Mouse (Mus musculus): ENCODE data around the gene Ube2m. TPM values are rescaled to one million over a fixed set of nuclear protein-coding genes. Genes with fewer than 3 reads are reported as not detected.
"Not testable (repeated sequence)": the region's sequence is repeated elsewhere in the genome, so short reads cannot be mapped to it uniquely, and the experiment has no call there.

Gene Ube2m
- polyA plus RNA-seq (2014; fragmentation: Nextera tagmentation; extraction: Ambion mirVana) = 156 and 199 TPM in 2 replicates

DNA sequence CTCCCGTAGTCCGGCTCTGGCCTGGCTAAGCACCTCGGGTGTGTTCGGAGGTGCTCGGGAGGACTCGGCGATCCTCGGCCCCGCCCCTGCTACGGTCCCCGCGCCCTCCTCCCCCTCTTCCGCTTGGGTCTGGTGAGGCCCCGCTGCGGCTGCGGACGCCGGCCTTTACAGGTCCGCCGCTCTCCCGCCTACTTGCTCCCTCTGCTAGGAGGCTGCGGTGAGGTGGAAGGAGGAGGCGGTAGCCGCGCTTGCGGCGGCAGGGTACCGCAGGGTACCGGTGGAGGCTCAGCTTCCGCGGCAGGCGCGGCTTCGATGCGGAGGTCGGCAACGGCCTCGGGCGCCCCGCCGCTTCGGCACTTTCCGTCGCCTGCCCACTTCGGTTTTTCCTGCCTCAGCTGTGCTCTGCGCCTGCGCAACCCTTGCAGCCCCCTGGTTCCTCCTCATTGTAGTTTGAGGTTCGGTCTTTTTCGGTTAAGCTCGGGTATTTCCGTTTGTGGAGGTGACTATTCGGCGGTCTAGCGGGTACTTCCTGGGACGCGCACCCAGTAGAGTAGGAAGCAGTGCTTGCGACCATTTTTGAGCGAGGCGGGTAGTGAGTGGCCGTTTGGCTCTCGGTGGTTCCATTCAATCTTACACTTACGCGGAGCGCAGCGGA lies at the start of gene Ube2m:
Gene Ube2m (minus strand): TSS at position 375 of the 655 bp plus-strand sequence.
- peaks cover 1% of the 10 kb centered on the region; the same call in 1 of the 2 replicates for H3K9me3 ChIP-seq (ENCODE audit: control insufficient read depth, low read length)
- peaks cover 21% of the 10 kb centered on the region for H3K36me3 ChIP-seq (ENCODE audit: control insufficient read depth, insufficient read depth, low read length)
- peak within 1 kb of the TSS; percentile 95 for H3K9ac ChIP-seq (ENCODE audit: low read depth, low read length)
- under 1% methylated on average over 53 of the region's 65 CpGs for WGBS
- ATAC-seq (ENCODE audit: low FRiP score, low TSS enrichment) = peak; percentile 93
- peaks cover 9% of the 10 kb centered on the region for H3K27me3 ChIP-seq (ENCODE audit: control insufficient read depth, insufficient read depth, low read length)
- H3K4me2 ChIP-seq (replicated peaks; ENCODE audit: low read depth, low read length) = peak within 1 kb of the TSS; percentile 85
- H3K27ac ChIP-seq (ENCODE audit: low read depth, low read length) = peak within 1 kb of the TSS; percentile 99
- peaks cover 17% of the 10 kb centered on the region for H3K4me1 ChIP-seq (ENCODE audit: control insufficient read depth, insufficient read depth, low read length)
- peak within 1 kb of the TSS; percentile 82 for H3K4me3 ChIP-seq (ENCODE audit: low read length)

DNA sequence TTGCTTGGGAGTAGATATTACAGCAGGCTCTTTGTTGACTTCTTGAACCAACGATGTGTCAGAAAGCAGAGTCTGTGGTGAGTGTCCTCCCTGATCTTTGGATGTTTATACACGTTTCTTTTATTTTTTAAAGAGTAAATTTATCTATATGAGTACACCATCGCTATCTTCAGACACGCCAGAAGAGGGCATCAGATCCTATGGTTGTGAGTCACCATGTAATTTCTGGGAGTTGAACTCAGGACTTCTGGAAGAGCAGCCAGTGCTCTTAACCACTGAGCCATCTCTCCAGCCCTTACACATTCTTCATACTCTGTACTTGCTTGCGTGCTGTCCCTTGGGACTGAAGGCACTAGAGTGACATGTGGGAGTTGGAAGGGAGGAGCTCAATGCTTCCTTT lies 34.2 kb upstream of the Ube2m start:
- ATAC-seq (ENCODE audit: low FRiP score, low TSS enrichment) = no peak
- 62% methylated on average over 5 of the region's 5 CpGs for WGBS
- Histone ChIP-seq H3K9ac (ENCODE audit: low read depth, low read length) (no peak overlapping the region), H3K4me2 (replicated peaks; ENCODE audit: low read depth, low read length) (no peak overlapping the region), H3K4me1 (ENCODE audit: control insufficient read depth, insufficient read depth, low read length) (no peaks in the 10 kb centered on the region), H3K36me3 (ENCODE audit: control insufficient read depth, insufficient read depth, low read length) (no peaks in the 10 kb centered on the region), H3K27ac (ENCODE audit: low read depth, low read length) (no peak overlapping the region), H3K9me3 (ENCODE audit: control insufficient read depth, low read length) (no peaks in the 10 kb centered on the region), H3K27me3 (ENCODE audit: control insufficient read depth, insufficient read depth, low read length) (no peaks in the 10 kb centered on the region), H3K4me3 (ENCODE audit: low read length) (no peak overlapping the region)

DNA sequence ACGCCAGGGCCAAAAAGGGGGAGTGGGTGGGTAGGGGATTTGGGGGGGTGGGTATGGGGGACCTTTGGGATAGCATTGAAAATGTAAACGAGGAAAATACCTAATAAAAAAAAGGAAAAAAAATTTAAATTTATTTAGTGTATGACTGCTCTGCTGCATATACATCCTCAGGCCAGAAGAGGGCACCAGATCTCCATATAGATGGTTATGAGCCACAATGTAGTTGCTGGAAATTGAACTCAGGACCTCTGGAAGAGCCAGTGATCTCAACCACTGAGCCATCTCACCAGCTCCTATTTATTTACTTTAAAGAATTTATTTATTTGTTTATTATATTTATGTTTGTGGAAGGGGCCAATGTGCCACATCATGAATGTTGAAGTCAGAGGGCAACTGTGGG lies 25.3 kb upstream of the Ube2m start:
- not testable (repeated sequence) for H3K27me3 ChIP-seq (ENCODE audit: control insufficient read depth, insufficient read depth, low read length); H3K27ac ChIP-seq (ENCODE audit: low read depth, low read length); H3K36me3 ChIP-seq (ENCODE audit: control insufficient read depth, insufficient read depth, low read length); H3K9ac ChIP-seq (ENCODE audit: low read depth, low read length); ATAC-seq (ENCODE audit: low FRiP score, low TSS enrichment); H3K9me3 ChIP-seq (ENCODE audit: control insufficient read depth, low read length); H3K4me3 ChIP-seq (ENCODE audit: low read length); H3K4me1 ChIP-seq (ENCODE audit: control insufficient read depth, insufficient read depth, low read length); H3K4me2 ChIP-seq (replicated peaks; ENCODE audit: low read depth, low read length)
- WGBS = 27% methylated on average over 1 of the region's 2 CpGs

DNA sequence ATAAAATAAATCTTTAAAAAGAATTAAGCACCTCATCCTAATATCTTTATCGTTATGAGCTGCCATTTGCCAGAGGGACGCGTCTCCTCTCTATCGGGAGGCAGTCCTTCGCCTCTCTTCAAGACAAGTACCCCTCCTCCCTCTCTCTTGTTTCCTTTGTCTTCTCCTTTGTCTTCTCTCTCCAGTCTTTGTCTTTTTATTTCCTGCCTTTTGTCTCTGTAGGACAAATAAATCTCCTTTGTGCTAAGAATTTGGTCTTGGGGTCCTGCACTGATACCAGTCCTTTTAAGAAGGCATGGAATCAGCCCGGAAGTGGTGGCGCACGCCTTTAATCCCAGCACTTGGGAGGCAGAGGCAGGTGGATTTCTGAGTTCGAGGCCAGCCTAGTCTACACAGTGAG lies 21.5 kb upstream of the Ube2m start:
- 89% methylated on average over 9 of the region's 9 CpGs for WGBS
- Histone ChIP-seq H3K4me3 (ENCODE audit: low read length) (no peak overlapping the region), H3K4me1 (ENCODE audit: control insufficient read depth, insufficient read depth, low read length) (no peaks in the 10 kb centered on the region), H3K9me3 (ENCODE audit: control insufficient read depth, low read length) (no peaks in the 10 kb centered on the region), H3K27me3 (ENCODE audit: control insufficient read depth, insufficient read depth, low read length) (no peaks in the 10 kb centered on the region), H3K4me2 (replicated peaks; ENCODE audit: low read depth, low read length) (no peak overlapping the region), H3K27ac (ENCODE audit: low read depth, low read length) (no peak overlapping the region), H3K36me3 (ENCODE audit: control insufficient read depth, insufficient read depth, low read length) (no peaks in the 10 kb centered on the region), H3K9ac (ENCODE audit: low read depth, low read length) (no peak overlapping the region)
- no peak for ATAC-seq (ENCODE audit: low FRiP score, low TSS enrichment)

- no peaks in the 10 kb centered on the region for H3K9me3 ChIP-seq (ENCODE audit: control insufficient read depth, low read length)
- no peak for ATAC-seq (ENCODE audit: low FRiP score, low TSS enrichment)
- H3K4me3 ChIP-seq (ENCODE audit: low read length) = no peak overlapping the region
- no peaks in the 10 kb centered on the region for H3K36me3 ChIP-seq (ENCODE audit: control insufficient read depth, insufficient read depth, low read length)
- H3K27ac ChIP-seq (ENCODE audit: low read depth, low read length) = no peak overlapping the region
- no peak overlapping the region for H3K9ac ChIP-seq (ENCODE audit: low read depth, low read length)
- no peaks in the 10 kb centered on the region for H3K27me3 ChIP-seq (ENCODE audit: control insufficient read depth, insufficient read depth, low read length)
- H3K4me2 ChIP-seq (replicated peaks; ENCODE audit: low read depth, low read length) = no peak overlapping the region
- H3K4me1 ChIP-seq (ENCODE audit: control insufficient read depth, insufficient read depth, low read length) = no peaks in the 10 kb centered on the region
- WGBS = 54% methylated on average over 8 of the region's 8 CpGs
Measured at GRCm38 (mm10) chr7:13056913-13057700, 19.0 kb upstream of the Ube2m start.

GRCm38 (mm10) chr7:13054287-13055010 lies 16.4 kb upstream of the Ube2m start, which contains the start of gene Mzf1:
TSS of gene Mzf1 (minus strand) at chr7:13054764.
- WGBS = 0% methylated on average over 41 of the region's 41 CpGs
- peak within 1 kb of the TSS; percentile 63 for H3K4me3 ChIP-seq (ENCODE audit: low read length)
- peak within 1 kb of the TSS; percentile 55 for H3K4me2 ChIP-seq (replicated peaks; ENCODE audit: low read depth, low read length)
- H3K9ac ChIP-seq (ENCODE audit: low read depth, low read length) = peak within 1 kb of the TSS; percentile 70
- no peaks in the 10 kb centered on the region for H3K27me3 ChIP-seq (ENCODE audit: control insufficient read depth, insufficient read depth, low read length)
- no peaks in the 10 kb centered on the region for H3K36me3 ChIP-seq (ENCODE audit: control insufficient read depth, insufficient read depth, low read length)
- peak within 1 kb of the TSS; percentile 76; the same call in 1 of the 2 replicates for H3K27ac ChIP-seq (ENCODE audit: low read depth, low read length)
- H3K9me3 ChIP-seq (ENCODE audit: control insufficient read depth, low read length) = no peaks in the 10 kb centered on the region
- no peaks in the 10 kb centered on the region for H3K4me1 ChIP-seq (ENCODE audit: control insufficient read depth, insufficient read depth, low read length)
- ATAC-seq (ENCODE audit: low FRiP score, low TSS enrichment) = peak; percentile 94

- peak overlapping the region; percentile 70 for H3K9ac ChIP-seq (ENCODE audit: low read depth, low read length)
- peak overlapping the region; percentile 63 for H3K4me3 ChIP-seq (ENCODE audit: low read length)
- H3K4me2 ChIP-seq (replicated peaks; ENCODE audit: low read depth, low read length) = peak overlapping the region; percentile 55
- H3K36me3 ChIP-seq (ENCODE audit: control insufficient read depth, insufficient read depth, low read length) = no peaks in the 10 kb centered on the region
- ATAC-seq (ENCODE audit: low FRiP score, low TSS enrichment) = no peak
- no peak overlapping the region for H3K27ac ChIP-seq (ENCODE audit: low read depth, low read length)
- 3% methylated on average over 15 of the region's 15 CpGs for WGBS
- H3K27me3 ChIP-seq (ENCODE audit: control insufficient read depth, insufficient read depth, low read length) = no peaks in the 10 kb centered on the region
- no peaks in the 10 kb centered on the region for H3K4me1 ChIP-seq (ENCODE audit: control insufficient read depth, insufficient read depth, low read length)
- no peaks in the 10 kb centered on the region for H3K9me3 ChIP-seq (ENCODE audit: control insufficient read depth, low read length)
Measured at GRCm38 (mm10) chr7:13053961-13054286, 15.8 kb upstream of the Ube2m start.

GRCm38 (mm10) chr7:13053501-13053900 lies 15.4 kb upstream of the Ube2m start:
- no peaks in the 10 kb centered on the region for H3K9me3 ChIP-seq (ENCODE audit: control insufficient read depth, low read length)
- peak overlapping the region; percentile 55 for H3K4me2 ChIP-seq (replicated peaks; ENCODE audit: low read depth, low read length)
- H3K36me3 ChIP-seq (ENCODE audit: control insufficient read depth, insufficient read depth, low read length) = no peaks in the 10 kb centered on the region
- H3K4me1 ChIP-seq (ENCODE audit: control insufficient read depth, insufficient read depth, low read length) = no peaks in the 10 kb centered on the region
- H3K27me3 ChIP-seq (ENCODE audit: control insufficient read depth, insufficient read depth, low read length) = no peaks in the 10 kb centered on the region
- H3K4me3 ChIP-seq (ENCODE audit: low read length) = peak overlapping the region; percentile 63
- H3K27ac ChIP-seq (ENCODE audit: low read depth, low read length) = no peak overlapping the region
- no peak for ATAC-seq (ENCODE audit: low FRiP score, low TSS enrichment)
- H3K9ac ChIP-seq (ENCODE audit: low read depth, low read length) = no peak overlapping the region; the same call in 1 of the 2 replicates
- WGBS = 88% methylated on average over 2 of the region's 2 CpGs

All from kidney, embryonic 14.5 days (tissue).